Mouse (Mus musculus) neural tube, embryonic 11.5 days (tissue): Measurements from ENCODE around the gene Olfr750. TPM values are rescaled to one million over a fixed set of nuclear protein-coding genes. Genes with fewer than 3 reads are reported as not detected.

ENCODE experiments used
- ATAC-seq: fragments of 200-750 bp; cut with Nextera tagmentation; 2 replicates; pipeline ENCODE4 v1.8.0; 2017; ENCODE audit warnings: moderate number of reproducible peaks, mild to moderate bottlenecking, moderate TSS enrichment, moderate library complexity; ENCODE audit not compliant: insufficient read depth, low FRiP score, low TSS enrichment
- DNase-seq: peaks from one replicate; pipeline ENCODE4 v3.0.0-alpha.2; 2015; ENCODE audit warnings: low spot score
- H3K27ac ChIP-seq: fragments of 300-500 bp; sonication (generic); 2 replicates; pipeline ENCODE4 v1.5.1; 2014; ENCODE audit warnings: low read depth, mild to moderate bottlenecking, low read length
- H3K27me3 ChIP-seq: fragments of 300-500 bp; sonication (generic); 2 replicates; pipeline ENCODE4 v1.6.1; 2014; ENCODE audit warnings: mild to moderate bottlenecking, low read length, mixed read lengths; ENCODE audit not compliant: control insufficient read depth, insufficient read depth
- H3K36me3 ChIP-seq: fragments of 300-500 bp; sonication (generic); 2 replicates; pipeline ENCODE4 v1.6.1; 2014; ENCODE audit warnings: mild to moderate bottlenecking, low read length, moderate library complexity, mixed read lengths; ENCODE audit not compliant: control insufficient read depth, insufficient read depth
- H3K4me1 ChIP-seq: fragments of 300-500 bp; sonication (generic); 2 replicates; pipeline ENCODE4 v1.6.1; 2014; ENCODE audit warnings: low read length, mixed read lengths; ENCODE audit not compliant: control insufficient read depth, insufficient read depth
- H3K4me2 ChIP-seq: fragments of 300-500 bp; sonication (generic); 2 replicates; pipeline ENCODE4 v1.6.1; 2014; ENCODE audit warnings: low read depth, mild to moderate bottlenecking, moderate library complexity
- H3K4me3 ChIP-seq: fragments of 300-500 bp; sonication (generic); 2 replicates; pipeline ENCODE4 v1.5.1; 2014; ENCODE audit warnings: low read depth, low read length
- H3K9ac ChIP-seq: fragments of 300-500 bp; sonication (generic); 2 replicates; pipeline ENCODE4 v1.6.1; 2014; ENCODE audit warnings: mild to moderate bottlenecking, low read length
- H3K9me3 ChIP-seq: fragments of 300-500 bp; sonication (generic); 2 replicates; pipeline ENCODE4 v1.6.1; 2016; ENCODE audit warnings: low read length; ENCODE audit not compliant: control insufficient read depth
- WGBS: fragments of 180-500 bp; shearing (Covaris S2); extraction: QIAGEN DNeasy Blood & Tissue Kit; methylation state at CpG from one replicate; pipeline ENCODE4 v1.1.7; 2014; 5-methylcytosine and 5-hydroxymethylcytosine counted together
- polyA plus RNA-seq: library from polyadenylated mRNA; unstranded; fragments of >200 nt; fragmentation: Nextera tagmentation; extraction: Ambion mirVana; gene quantifications from 2 replicates; pipeline ENCODE4 v1.2.1, GENCODE M21; 2014

The Olfr750 gene
- polyA plus RNA-seq, 1 experiment from 2014 or later = not detected

GRCm38 (mm10) chr14:51026391-51027133, 47.7 kb downstream of the Olfr750 start:
- 40% methylated on average over 5 of the region's 5 CpGs for WGBS
- Histone ChIP-seq H3K27me3 (no peaks in the 10 kb centered on the region), H3K36me3 (no peaks in the 10 kb centered on the region), H3K4me2 (no peak overlapping the region), H3K4me3 (no peak overlapping the region), H3K4me1 (no peaks in the 10 kb centered on the region), H3K9ac (no peak overlapping the region), H3K27ac (no peak overlapping the region), H3K9me3 (no peaks in the 10 kb centered on the region)
- peak; percentile 63 for ATAC-seq
- DNase-seq = peak; percentile 63

- ATAC-seq (no peak), DNase-seq (no peak)
- H3K9me3 ChIP-seq = no peaks in the 10 kb centered on the region
- WGBS = 85% methylated on average over 1 of the region's 1 CpGs
- no peak overlapping the region for H3K4me2 ChIP-seq
- no peaks in the 10 kb centered on the region for H3K36me3 ChIP-seq
- no peaks in the 10 kb centered on the region for H3K4me1 ChIP-seq
- H3K4me3 ChIP-seq = no peak overlapping the region
- H3K27me3 ChIP-seq = no peaks in the 10 kb centered on the region
- no peak overlapping the region for H3K27ac ChIP-seq
- H3K9ac ChIP-seq = no peak overlapping the region
Observed at GRCm38 (mm10) chr14:51024820-51025219, 49.4 kb downstream of the Olfr750 start.

- ATAC-seq = no peak
- WGBS = 69% methylated on average over 4 of the region's 4 CpGs
Observed at GRCm38 (mm10) chr14:51023457-51023856, 50.8 kb downstream of the Olfr750 start.

GRCm38 (mm10) chr14:51017256-51017655, 57.0 kb downstream of the Olfr750 start:
- Histone ChIP-seq H3K27ac (no peak overlapping the region), H3K4me2 (no peak overlapping the region), H3K9me3 (no peaks in the 10 kb centered on the region)

More at GRCm38 (mm10) chr14:51023457-51023856, 50.8 kb downstream of the Olfr750 start:
- Histone ChIP-seq H3K4me1 (no peaks in the 10 kb centered on the region), H3K4me3 (no peak overlapping the region), H3K36me3 (no peaks in the 10 kb centered on the region), H3K4me2 (no peak overlapping the region), H3K27ac (no peak overlapping the region), H3K9me3 (no peaks in the 10 kb centered on the region), H3K27me3 (no peaks in the 10 kb centered on the region), H3K9ac (no peak overlapping the region)
- no peak for DNase-seq

More at GRCm38 (mm10) chr14:51017256-51017655, 57.0 kb downstream of the Olfr750 start:
- Histone ChIP-seq H3K4me3 (no peak overlapping the region), H3K36me3 (no peaks in the 10 kb centered on the region), H3K9ac (no peak overlapping the region), H3K4me1 (no peaks in the 10 kb centered on the region), H3K27me3 (no peaks in the 10 kb centered on the region)
- 79% methylated on average over 3 of the region's 3 CpGs for WGBS
- ATAC-seq (no peak), DNase-seq (no peak)

Other genes starting within 250 kb of the Olfr750 start
- gene Tep1, start 203.9 kb downstream of the Olfr750 start, polyA plus RNA-seq = 4.9 TPM in 2 replicates
- 0.17 and 0.28 TPM in 2 replicates for gene Klhl33, start 176.9 kb downstream of the Olfr750 start, polyA plus RNA-seq
- gene Osgep, start 149.5 kb downstream of the Olfr750 start, polyA plus RNA-seq = 164 and 172 TPM in 2 replicates
- gene Apex1, start 149.5 kb downstream of the Olfr750 start, polyA plus RNA-seq = 330 and 340 TPM in 2 replicates
- gene Pip4p1, start 143.6 kb downstream of the Olfr750 start, polyA plus RNA-seq = 59.4 and 68.4 TPM in 2 replicates
- gene Pnp, start 143.4 kb downstream of the Olfr750 start, polyA plus RNA-seq = 55.9 and 56.5 TPM in 2 replicates
- gene Gm49342, start 129.9 kb downstream of the Olfr750 start, polyA plus RNA-seq = not detected in 2 replicates
- gene Pnp2, start 118.4 kb downstream of the Olfr750 start, polyA plus RNA-seq = 0.30 and 0.68 TPM in 2 replicates
- gene Rnase10, start 66.7 kb downstream of the Olfr750 start, polyA plus RNA-seq = not detected in 2 replicates
- gene Rnase9, start 32.6 kb downstream of the Olfr750 start, polyA plus RNA-seq = not detected in 2 replicates
- not detected in 2 replicates for gene Rnase11, start 24.3 kb downstream of the Olfr750 start, polyA plus RNA-seq
- not detected in 2 replicates for gene Rnase12, start 16.8 kb downstream of the Olfr750 start, polyA plus RNA-seq
- gene Rnase4, start 16.6 kb upstream of the Olfr750 start, polyA plus RNA-seq = 12.3 and 12.7 TPM in 2 replicates
- 2.2 TPM in 2 replicates for gene Ang, start 16.7 kb upstream of the Olfr750 start, polyA plus RNA-seq
- not detected in 2 replicates for gene Eddm3b, start 40.0 kb upstream of the Olfr750 start, polyA plus RNA-seq
- 0.22 and 0.57 TPM in 2 replicates for gene Rnase6, start 49.5 kb upstream of the Olfr750 start, polyA plus RNA-seq
- 0.24 and 0.58 TPM in 2 replicates for gene Rnase1, start 72.3 kb upstream of the Olfr750 start, polyA plus RNA-seq
- gene Rnase2b, start 87.8 kb upstream of the Olfr750 start, polyA plus RNA-seq = not detected in 2 replicates
- not detected in 2 replicates for gene Ang2, start 124.7 kb upstream of the Olfr750 start, polyA plus RNA-seq
- gene Ear14, start 129.0 kb upstream of the Olfr750 start, polyA plus RNA-seq = not detected in 2 replicates
- not detected in 2 replicates for gene Rnase2a, start 181.7 kb upstream of the Olfr750 start, polyA plus RNA-seq